Mouse (Mus musculus) intestine, embryonic 14.5 days (tissue): ENCODE measurements at regions not wholly inside any gene's neighbourhood (a gene's known extent, or its start where the extent isn't known, plus 50 kb on each side); places are given as distances from the start of the nearest gene placed in this dataset.

ENCODE experiments used
- ATAC-seq: fragments of 200-750 bp; cut with Nextera tagmentation; replicated peaks from 2 replicates; pipeline ENCODE4 v1.8.0; 2017; ENCODE audit warnings: low read depth, moderate number of reproducible peaks, moderate TSS enrichment, moderate library complexity; ENCODE audit not compliant: low FRiP score, low TSS enrichment
- DNase-seq: peaks from one replicate; pipeline ENCODE4 v3.0.0-alpha.2; 2018; ENCODE audit warnings: low spot score
- H3K27ac ChIP-seq: fragments of 300-500 bp; sonication (generic); 2 replicates; pipeline ENCODE4 v1.5.1; 2014; ENCODE audit warnings: low read depth, mild to moderate bottlenecking, control low read depth
- H3K27me3 ChIP-seq: fragments of 300-500 bp; sonication (generic); replicated peaks from 2 replicates; pipeline ENCODE4 v1.6.1; 2014; ENCODE audit warnings: low read length, control low read depth; ENCODE audit not compliant: control insufficient read depth, insufficient read depth
- H3K36me3 ChIP-seq: fragments of 300-500 bp; sonication (generic); 2 replicates; pipeline ENCODE4 v1.6.1; 2014; ENCODE audit warnings: low read length, control low read depth; ENCODE audit not compliant: control insufficient read depth, insufficient read depth
- H3K4me1 ChIP-seq: fragments of 300-500 bp; sonication (generic); replicated peaks from 2 replicates; pipeline ENCODE4 v1.6.1; 2014; ENCODE audit warnings: low read length, control low read depth, mixed read lengths; ENCODE audit not compliant: control insufficient read depth, insufficient read depth
- H3K4me2 ChIP-seq: fragments of 300-500 bp; sonication (generic); 2 replicates; pipeline ENCODE4 v1.6.1; 2014; ENCODE audit warnings: low read length
- H3K4me3 ChIP-seq: fragments of 300-500 bp; sonication (generic); 2 replicates; pipeline ENCODE4 v1.5.1; 2014; ENCODE audit warnings: low read depth, low read length, control low read depth, mixed read lengths
- H3K9ac ChIP-seq: fragments of 300-500 bp; sonication (generic); 2 replicates; pipeline ENCODE4 v1.6.1; 2014; ENCODE audit warnings: mild to moderate bottlenecking, low read length
- H3K9me3 ChIP-seq: fragments of 300-500 bp; sonication (generic); 2 replicates; pipeline ENCODE4 v1.6.1; 2016; ENCODE audit warnings: low read length, control low read depth; ENCODE audit not compliant: control insufficient read depth
- WGBS: fragments of 180-500 bp; shearing (Covaris S2); extraction: QIAGEN DNeasy Blood & Tissue Kit; methylation state at CpG from one replicate; pipeline ENCODE4 v1.1.7; 2014; 5-methylcytosine and 5-hydroxymethylcytosine counted together

- H3K4me2 ChIP-seq = no peak overlapping the region
- H3K9ac ChIP-seq = no peak overlapping the region
- H3K36me3 ChIP-seq = no peaks in the 10 kb centered on the region
- H3K9me3 ChIP-seq = no peaks in the 10 kb centered on the region
- ATAC-seq = peak; percentile 61; the same call in 1 of the 2 replicates
- H3K4me1 ChIP-seq = peaks cover 32% of the 10 kb centered on the region
- H3K27ac ChIP-seq = peak overlapping the region; percentile 19
- DNase-seq = peak; percentile 62
- 25% methylated on average over 16 of the region's 16 CpGs for WGBS
- no peak overlapping the region for H3K4me3 ChIP-seq
- no peaks in the 10 kb centered on the region for H3K27me3 ChIP-seq
These were observed 88.7 kb downstream of the Edn3 start for GRCm38 (mm10) chr2:174848981-174849681.

- H3K4me2 ChIP-seq = no peak overlapping the region
- no peak for ATAC-seq
These were observed 90.4 kb downstream of the Edn3 start for GRCm38 (mm10) chr2:174850860-174851259.

GRCm38 (mm10) chr2:174851525-174852330 is 91.3 kb downstream of the Edn3 start:
- Histone ChIP-seq H3K4me3 (no peak overlapping the region), H3K9me3 (no peaks in the 10 kb centered on the region), H3K9ac (no peak overlapping the region), H3K27me3 (no peaks in the 10 kb centered on the region), H3K27ac (peak overlapping the region; percentile 75), H3K4me2 (no peak overlapping the region), H3K36me3 (no peaks in the 10 kb centered on the region), H3K4me1 (peaks cover 32% of the 10 kb centered on the region)
- WGBS = 11% methylated on average over 22 of the region's 22 CpGs
- DNase-seq (peak; percentile 96), ATAC-seq (peak; percentile 69)

More at GRCm38 (mm10) chr2:174850860-174851259, 90.4 kb downstream of the Edn3 start:
- 29% methylated on average over 16 of the region's 16 CpGs for WGBS
- Histone ChIP-seq H3K27ac (peak overlapping the region; percentile 75; the same call in 1 of the 2 replicates), H3K9me3 (no peaks in the 10 kb centered on the region), H3K4me3 (no peak overlapping the region), H3K36me3 (no peaks in the 10 kb centered on the region), H3K9ac (no peak overlapping the region), H3K4me1 (peaks cover 32% of the 10 kb centered on the region), H3K27me3 (no peaks in the 10 kb centered on the region)
- no peak for DNase-seq

GRCm38 (mm10) chr2:174853786-174854185 is 93.4 kb downstream of the Edn3 start:
- no peak for ATAC-seq

GRCm38 (mm10) chr2:174855548-174855947 is 95.1 kb downstream of the Edn3 start:
- ATAC-seq = no peak
- Histone ChIP-seq H3K36me3 (no peaks in the 10 kb centered on the region), H3K27me3 (no peaks in the 10 kb centered on the region), H3K4me1 (peaks cover 26% of the 10 kb centered on the region), H3K9me3 (no peaks in the 10 kb centered on the region), H3K27ac (no peak overlapping the region), H3K4me2 (no peak overlapping the region), H3K4me3 (no peak overlapping the region), H3K9ac (no peak overlapping the region)
- DNase-seq = no peak
- 76% methylated on average over 8 of the region's 8 CpGs for WGBS

More at GRCm38 (mm10) chr2:174853786-174854185, 93.4 kb downstream of the Edn3 start:
- H3K27ac ChIP-seq = no peak overlapping the region
- H3K9me3 ChIP-seq = no peaks in the 10 kb centered on the region
- H3K36me3 ChIP-seq = no peaks in the 10 kb centered on the region
- no peak overlapping the region for H3K4me2 ChIP-seq
- DNase-seq = no peak
- no peak overlapping the region for H3K9ac ChIP-seq
- peaks cover 36% of the 10 kb centered on the region for H3K4me1 ChIP-seq
- no peaks in the 10 kb centered on the region for H3K27me3 ChIP-seq
- no peak overlapping the region for H3K4me3 ChIP-seq
- WGBS = 74% methylated on average over 8 of the region's 8 CpGs

GRCm38 (mm10) chr2:174856135-174856534 is 95.7 kb downstream of the Edn3 start:
- Histone ChIP-seq H3K9ac (no peak overlapping the region), H3K4me2 (no peak overlapping the region), H3K27me3 (no peaks in the 10 kb centered on the region), H3K4me1 (peaks cover 20% of the 10 kb centered on the region), H3K36me3 (no peaks in the 10 kb centered on the region), H3K9me3 (no peaks in the 10 kb centered on the region), H3K4me3 (no peak overlapping the region), H3K27ac (no peak overlapping the region)
- DNase-seq (no peak), ATAC-seq (no peak)
- WGBS = 85% methylated on average over 5 of the region's 5 CpGs

GRCm38 (mm10) chr2:174858011-174858834 is 97.8 kb downstream of the Edn3 start:
- Histone ChIP-seq H3K4me3 (no peak overlapping the region), H3K27me3 (no peaks in the 10 kb centered on the region), H3K27ac (peak overlapping the region; percentile 74), H3K9me3 (no peaks in the 10 kb centered on the region), H3K4me2 (no peak overlapping the region), H3K36me3 (no peaks in the 10 kb centered on the region), H3K4me1 (peaks cover 14% of the 10 kb centered on the region), H3K9ac (no peak overlapping the region)
- WGBS = 10% methylated on average over 15 of the region's 15 CpGs
- peak; percentile 86 for DNase-seq
- ATAC-seq = peak; percentile 77

- no peak overlapping the region for H3K4me3 ChIP-seq
- H3K9ac ChIP-seq = no peak overlapping the region
- 23% methylated on average over 2 of the region's 2 CpGs for WGBS
- H3K4me1 ChIP-seq = peaks cover 14% of the 10 kb centered on the region
- H3K36me3 ChIP-seq = no peaks in the 10 kb centered on the region
- no peaks in the 10 kb centered on the region for H3K9me3 ChIP-seq
- ATAC-seq = peak; percentile 67
- no peaks in the 10 kb centered on the region for H3K27me3 ChIP-seq
- DNase-seq = no peak
- H3K4me2 ChIP-seq = no peak overlapping the region
- H3K27ac ChIP-seq = peak overlapping the region; percentile 74
These were observed 98.4 kb downstream of the Edn3 start for GRCm38 (mm10) chr2:174858835-174859215.
